27 mouse cellular contexts compared by ENCODE assay signal in genomic region chr2:143812262-143812661, GRCm38 (mm10). TPM values are rescaled to one million over a fixed set of nuclear protein-coding genes. Genes with fewer than 3 reads are reported as not detected.
DNase-seq lines count a peak whose midpoint lies in the region; ATAC-seq lines count a peak whose summit lies in the region.
"Had no signal": no experiment of that assay in that cellular context is flagged by ENCODE, and none has a peak within 500 bp of the region (broad histone marks: within the 10 kb centered on the region; RNA-seq: fewer than 3 reads in every experiment).

No protein-coding gene starts in this region.

- no peak overlapping the region for H3K9ac ChIP-seq in embryonic facial prominence, embryonic 11.5 days (replicated peaks; ENCODE audit: low read length)
- H3K9ac ChIP-seq in kidney, embryonic 16.5 days (replicated peaks; ENCODE audit: low read length), result no peak overlapping the region
- H3K9ac ChIP-seq: embryonic facial prominence, embryonic 12.5 days; embryonic facial prominence, embryonic 15.5 days; forebrain, embryonic 12.5 days; heart, embryonic 13.5 days; hindbrain, embryonic 12.5 days; hindbrain, embryonic 15.5 days had no signal

- H3K9me3 ChIP-seq in embryonic facial prominence, embryonic 11.5 days (replicated peaks; ENCODE audit: control insufficient read depth, low read length), result no peaks in the 10 kb centered on the region
- no peaks in the 10 kb centered on the region for H3K9me3 ChIP-seq in embryonic facial prominence, embryonic 10.5 days
- H3K9me3 ChIP-seq in heart, embryonic 10.5 days, result no peaks in the 10 kb centered on the region
- H3K9me3 ChIP-seq in kidney, embryonic 16.5 days (ENCODE audit: low read length), result no peaks in the 10 kb centered on the region
- H3K9me3 ChIP-seq: embryonic facial prominence, embryonic 12.5 days; embryonic facial prominence, embryonic 15.5 days; forebrain, embryonic 12.5 days; heart, embryonic 13.5 days; hindbrain, embryonic 12.5 days; hindbrain, embryonic 15.5 days had no signal

- WGBS in embryonic facial prominence, embryonic 11.5 days, result 76% methylated on average over 4 of the region's 4 CpGs
- WGBS in embryonic facial prominence, embryonic 10.5 days, result 78% methylated on average over 4 of the region's 4 CpGs
- WGBS in heart, embryonic 10.5 days, result 44% methylated on average over 4 of the region's 4 CpGs
- 17% methylated on average over 4 of the region's 4 CpGs for WGBS in kidney, embryonic 16.5 days

- ATAC-seq in embryonic facial prominence, embryonic 11.5 days (replicated peaks; ENCODE audit: insufficient number of reproducible peaks, low FRiP score, low TSS enrichment, low read depth), result 0 out of 2 replicates have a peak, but pooled peaks have one; percentile 44
- ATAC-seq in kidney, embryonic 16.5 days (ENCODE audit: low FRiP score, low TSS enrichment), result peak; percentile 41; the same call in 1 of the 2 replicates
- ATAC-seq: activated CD4-positive, CD25-positive, alpha-beta regulatory T cell, adult 4 months; forebrain, embryonic 16.5 days had no signal

- no peak overlapping the region for H3K4me2 ChIP-seq in embryonic facial prominence, embryonic 11.5 days (ENCODE audit: low read depth, low read length)
- H3K4me2 ChIP-seq in kidney, embryonic 16.5 days (replicated peaks; ENCODE audit: low read depth, low read length), result no peak overlapping the region
- H3K4me2 ChIP-seq: embryonic facial prominence, embryonic 12.5 days; embryonic facial prominence, embryonic 15.5 days; forebrain, embryonic 12.5 days; heart, embryonic 13.5 days; hindbrain, embryonic 12.5 days; hindbrain, embryonic 15.5 days had no signal

- H3K27ac ChIP-seq in embryonic facial prominence, embryonic 11.5 days (replicated peaks; ENCODE audit: low read depth, low read length), result no peak overlapping the region
- H3K27ac ChIP-seq in embryonic facial prominence, embryonic 10.5 days (replicated peaks), result no peak overlapping the region
- H3K27ac ChIP-seq in heart, embryonic 10.5 days, result no peak overlapping the region
- no peak overlapping the region for H3K27ac ChIP-seq in kidney, embryonic 16.5 days (ENCODE audit: low read length)
- H3K27ac ChIP-seq: embryonic facial prominence, embryonic 12.5 days; embryonic facial prominence, embryonic 15.5 days; forebrain, embryonic 12.5 days; heart, embryonic 13.5 days; hindbrain, embryonic 12.5 days; hindbrain, embryonic 15.5 days had no signal

- no peaks in the 10 kb centered on the region for H3K36me3 ChIP-seq in embryonic facial prominence, embryonic 11.5 days (replicated peaks; ENCODE audit: control insufficient read depth, insufficient read depth, low read depth, low read length)
- no peaks in the 10 kb centered on the region for H3K36me3 ChIP-seq in embryonic facial prominence, embryonic 10.5 days (replicated peaks)
- H3K36me3 ChIP-seq in heart, embryonic 10.5 days, result no peaks in the 10 kb centered on the region
- H3K36me3 ChIP-seq in kidney, embryonic 16.5 days (ENCODE audit: insufficient read depth, low read length), result no peaks in the 10 kb centered on the region
- H3K36me3 ChIP-seq: embryonic facial prominence, embryonic 12.5 days; embryonic facial prominence, embryonic 15.5 days; forebrain, embryonic 12.5 days; heart, embryonic 13.5 days; hindbrain, embryonic 12.5 days; hindbrain, embryonic 15.5 days had no signal

- H3K4me3 ChIP-seq in embryonic facial prominence, embryonic 11.5 days (ENCODE audit: low read depth, low read length), result no peak overlapping the region
- no peak overlapping the region for H3K4me3 ChIP-seq in embryonic facial prominence, embryonic 10.5 days
- no peak overlapping the region for H3K4me3 ChIP-seq in heart, embryonic 10.5 days
- no peak overlapping the region for H3K4me3 ChIP-seq in kidney, embryonic 16.5 days (ENCODE audit: low read length)
- H3K4me3 ChIP-seq: embryonic facial prominence, embryonic 12.5 days; embryonic facial prominence, embryonic 15.5 days; forebrain, embryonic 12.5 days; heart, embryonic 13.5 days; hindbrain, embryonic 12.5 days; hindbrain, embryonic 15.5 days had no signal

- no peaks in the 10 kb centered on the region for H3K4me1 ChIP-seq in embryonic facial prominence, embryonic 11.5 days (ENCODE audit: control insufficient read depth, insufficient read depth, low read length)
- H3K4me1 ChIP-seq in embryonic facial prominence, embryonic 10.5 days, result no peaks in the 10 kb centered on the region
- no peaks in the 10 kb centered on the region for H3K4me1 ChIP-seq in heart, embryonic 10.5 days
- no peaks in the 10 kb centered on the region for H3K4me1 ChIP-seq in kidney, embryonic 16.5 days (ENCODE audit: insufficient read depth, low read length)
- H3K4me1 ChIP-seq: embryonic facial prominence, embryonic 12.5 days; embryonic facial prominence, embryonic 15.5 days; forebrain, embryonic 12.5 days; heart, embryonic 13.5 days; hindbrain, embryonic 12.5 days; hindbrain, embryonic 15.5 days had no signal

- no peaks in the 10 kb centered on the region for H3K27me3 ChIP-seq in embryonic facial prominence, embryonic 11.5 days (ENCODE audit: control insufficient read depth, insufficient read depth, low read length)
- no peaks in the 10 kb centered on the region for H3K27me3 ChIP-seq in embryonic facial prominence, embryonic 10.5 days (replicated peaks; ENCODE audit: low read depth, poor library complexity, severe bottlenecking)
- 0 out of 2 replicates have a peak, but pooled peaks cover 2% of the 10 kb centered on the region for H3K27me3 ChIP-seq in heart, embryonic 10.5 days (ENCODE audit: insufficient read depth, poor library complexity, severe bottlenecking)
- no peaks in the 10 kb centered on the region for H3K27me3 ChIP-seq in kidney, embryonic 16.5 days (ENCODE audit: insufficient read depth, low read length)
- H3K27me3 ChIP-seq: embryonic facial prominence, embryonic 12.5 days; embryonic facial prominence, embryonic 15.5 days; forebrain, embryonic 12.5 days; heart, embryonic 13.5 days; hindbrain, embryonic 12.5 days; hindbrain, embryonic 15.5 days had no signal

- DNase-seq in embryonic facial prominence, embryonic 11.5 days (ENCODE audit: low spot score), result no peak
- DNase-seq in embryonic facial prominence, embryonic 10.5 days (ENCODE audit: low spot score), result no peak
- DNase-seq in heart, embryonic 10.5 days (ENCODE audit: low spot score), result peak; percentile 42
- DNase-seq in heart, adult 18-20 months, result no peak
- no peak for DNase-seq in kidney, adult 18-20 months
- DNase-seq: adrenal gland, adult 8-10 months; adrenal gland, postnatal 25 days; cerebellum, adult 11-12 months; cerebellum, adult 8-10 months; cerebellum, postnatal 10 days; cerebellum, postnatal 36 days; embryo, embryonic 11 days; gastrocnemius, postnatal 10 days; gastrocnemius, postnatal 36 days; heart, postnatal 14 days had no signal

RNA-seq across cellular contexts. Expression of gene Bfsp1, which starts 50.7 kb away (rescaled TPM):
- 1.1 TPM in 2 replicates for polyA plus RNA-seq in embryonic facial prominence, embryonic 11.5 days (2014; fragmentation: Nextera tagmentation; extraction: Ambion mirVana)
- polyA plus RNA-seq in embryonic facial prominence, embryonic 10.5 days (2016; fragmentation: Nextera tagmentation; extraction: Ambion mirVana), result 0.60 and 1.2 TPM in 2 replicates
- 2.1 and 2.2 TPM in 2 replicates for polyA plus RNA-seq in heart, embryonic 10.5 days (2016; fragmentation: Nextera tagmentation; extraction: Ambion mirVana)
- total RNA-seq in heart, adult 18-20 months (2021), result under 1 TPM; 0.17 to 0.33 TPM
- 1.1 and 1.8 TPM in 2 replicates for polyA plus RNA-seq in kidney, embryonic 16.5 days (2015; fragmentation: Nextera tagmentation; extraction: Ambion mirVana)
- total RNA-seq: gastrocnemius, adult 18-20 months; granulocyte monocyte progenitor cell, adult 5-6 weeks; hematopoietic stem cell, adult 5-6 weeks had no signal
